Mouse (Mus musculus): ENCODE results near the gene Nlrp6.
"Not testable (repeated sequence)": the region's sequence is repeated elsewhere in the genome, so short reads cannot be mapped to it uniquely, and the experiment has no call there.

Gene Nlrp6

GRCm38 (mm10) chr7:140920418-140921029, at the start of gene Nlrp6:
Gene Nlrp6 (plus strand): TSS chr7:140920902.
- no peak for ATAC-seq (ENCODE audit: insufficient number of reproducible peaks, low FRiP score, low TSS enrichment)

- ATAC-seq (ENCODE audit: insufficient number of reproducible peaks, low FRiP score, low TSS enrichment): no peak
Measured at GRCm38 (mm10) chr7:140874224-140874623, 46.5 kb upstream of the Nlrp6 start.

- no peak for ATAC-seq (ENCODE audit: insufficient number of reproducible peaks, low FRiP score, low TSS enrichment)
Measured at GRCm38 (mm10) chr7:140877364-140877763, 43.3 kb upstream of the Nlrp6 start.

- ATAC-seq (ENCODE audit: insufficient number of reproducible peaks, low FRiP score, low TSS enrichment): no peak
Measured at GRCm38 (mm10) chr7:140879355-140879754, 41.3 kb upstream of the Nlrp6 start.

GRCm38 (mm10) chr7:140880419-140880818, 40.3 kb upstream of the Nlrp6 start:
- ATAC-seq (ENCODE audit: insufficient number of reproducible peaks, low FRiP score, low TSS enrichment): no peak

GRCm38 (mm10) chr7:140880865-140881515, 39.7 kb upstream of the Nlrp6 start:
- no peak for ATAC-seq (ENCODE audit: insufficient number of reproducible peaks, low FRiP score, low TSS enrichment)

GRCm38 (mm10) chr7:140881696-140882468, 38.8 kb upstream of the Nlrp6 start, which contains the start of the genes Psmd13 and Sirt3:
Gene Psmd13 (plus strand): TSS chr7:140881968.
Gene Sirt3 (minus strand): TSS chr7:140882309.
- ATAC-seq (ENCODE audit: insufficient number of reproducible peaks, low FRiP score, low TSS enrichment): peak; percentile 96

GRCm38 (mm10) chr7:140882469-140882803, 38.3 kb upstream of the Nlrp6 start:
- ATAC-seq (ENCODE audit: insufficient number of reproducible peaks, low FRiP score, low TSS enrichment): 0 out of 2 replicates have a peak, but pooled peaks have one; percentile 22

- not testable (repeated sequence) for ATAC-seq (ENCODE audit: insufficient number of reproducible peaks, low FRiP score, low TSS enrichment)
Measured at GRCm38 (mm10) chr7:140890636-140891035, 30.1 kb upstream of the Nlrp6 start.

GRCm38 (mm10) chr7:140894031-140894430, 26.7 kb upstream of the Nlrp6 start:
- no peak for ATAC-seq (ENCODE audit: insufficient number of reproducible peaks, low FRiP score, low TSS enrichment)

GRCm38 (mm10) chr7:140894611-140895010, 26.1 kb upstream of the Nlrp6 start:
- no peak for ATAC-seq (ENCODE audit: insufficient number of reproducible peaks, low FRiP score, low TSS enrichment)

- ATAC-seq (ENCODE audit: insufficient number of reproducible peaks, low FRiP score, low TSS enrichment): no peak
Measured at GRCm38 (mm10) chr7:140897863-140898262, 22.8 kb upstream of the Nlrp6 start.

GRCm38 (mm10) chr7:140899121-140899520, 21.6 kb upstream of the Nlrp6 start:
- ATAC-seq (ENCODE audit: insufficient number of reproducible peaks, low FRiP score, low TSS enrichment): no peak

- no peak for ATAC-seq (ENCODE audit: insufficient number of reproducible peaks, low FRiP score, low TSS enrichment)
Measured at GRCm38 (mm10) chr7:140900220-140900619, 20.5 kb upstream of the Nlrp6 start, which contains the start of gene Cox8b. Gene Cox8b (minus strand): TSS chr7:140900446.

- no peak for ATAC-seq (ENCODE audit: insufficient number of reproducible peaks, low FRiP score, low TSS enrichment)
Measured at GRCm38 (mm10) chr7:140902036-140902875, 18.4 kb upstream of the Nlrp6 start.

- ATAC-seq (ENCODE audit: insufficient number of reproducible peaks, low FRiP score, low TSS enrichment): peak; percentile 56; the same call in 1 of the 2 replicates
Measured at GRCm38 (mm10) chr7:140903212-140903611, 17.5 kb upstream of the Nlrp6 start.

GRCm38 (mm10) chr7:140905642-140906081, 15.0 kb upstream of the Nlrp6 start:
- no peak for ATAC-seq (ENCODE audit: insufficient number of reproducible peaks, low FRiP score, low TSS enrichment)

GRCm38 (mm10) chr7:140907131-140907530, 13.6 kb upstream of the Nlrp6 start:
- no peak for ATAC-seq (ENCODE audit: insufficient number of reproducible peaks, low FRiP score, low TSS enrichment)

GRCm38 (mm10) chr7:140907697-140908096, 13.0 kb upstream of the Nlrp6 start:
- no peak for ATAC-seq (ENCODE audit: insufficient number of reproducible peaks, low FRiP score, low TSS enrichment)

GRCm38 (mm10) chr7:140908181-140908580, 12.5 kb upstream of the Nlrp6 start:
- no peak for ATAC-seq (ENCODE audit: insufficient number of reproducible peaks, low FRiP score, low TSS enrichment)
